ENCODE assay signal across 24 mouse cellular contexts in the genomic region with DNA sequence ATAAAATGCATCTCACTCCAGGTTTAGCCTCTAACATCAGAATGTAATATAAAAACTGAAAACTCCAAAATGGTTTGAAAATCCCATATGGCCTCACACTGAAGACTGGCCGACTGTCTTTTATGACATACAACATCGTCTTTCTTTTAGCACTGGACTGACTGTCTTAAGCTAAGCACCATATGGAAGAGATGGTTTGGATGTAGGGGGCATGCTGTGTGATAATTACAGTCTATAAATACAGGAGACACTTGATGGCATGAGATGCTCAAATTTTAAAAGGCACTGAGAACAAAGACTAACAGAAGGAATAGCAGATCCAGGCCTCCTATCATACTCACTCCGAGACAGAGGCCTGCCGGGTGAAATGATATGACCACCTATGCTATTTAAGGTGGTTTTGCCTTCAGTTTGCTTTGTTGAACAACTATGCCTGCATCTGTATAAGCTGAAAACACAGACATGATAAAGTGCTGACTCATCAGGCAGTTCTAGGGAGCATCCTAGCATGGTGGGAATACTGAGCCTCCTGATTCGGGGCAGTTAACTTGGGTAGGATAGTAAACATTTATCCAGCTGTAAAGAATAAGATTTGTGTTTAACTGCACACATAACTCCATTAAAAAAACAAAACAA. TPM values are rescaled to one million over a fixed set of nuclear protein-coding genes. Genes with fewer than 3 reads are reported as not detected.
DNase-seq lines count a peak whose midpoint lies in the region; ATAC-seq and TF ChIP-seq lines count a peak whose summit lies in the region.
"Had no signal": no experiment of that assay in that cellular context is flagged by ENCODE, and none has a peak within 500 bp of the region (broad histone marks: within the 10 kb centered on the region; RNA-seq: fewer than 3 reads in every experiment).

No protein-coding gene starts in this region.

- no peak for DNase-seq in kidney, postnatal 10 days
- peak; percentile 3 for DNase-seq in thymus, postnatal 0 days (ENCODE audit: low spot score)
- DNase-seq in thymus, postnatal 36 days, result no peak
- peak; percentile 33 for DNase-seq in Muller cell, postnatal 12 days (ENCODE audit: inconsistent ontology term)
- DNase-seq in hindbrain, postnatal 0 days (ENCODE audit: low spot score), result no peak
- no peak for DNase-seq in T-cell, adult 2 months (ENCODE audit: low spot score)
- DNase-seq: adrenal gland, postnatal 10 days; cerebellum, adult 11 months; cerebellum, postnatal 10 days; gastrocnemius, postnatal 10 days; heart, postnatal 10 days; kidney, adult 18-20 months; lung, adult 18-20 months; midbrain, embryonic 14.5 days had no signal

- no peak overlapping the region for H3K4me2 ChIP-seq in kidney, embryonic 16.5 days (replicated peaks; ENCODE audit: low read depth, low read length)
- H3K4me2 ChIP-seq in hindbrain, postnatal 0 days (ENCODE audit: low read depth, low read length), result no peak overlapping the region
- H3K4me2 ChIP-seq: embryonic facial prominence, embryonic 13.5 days; heart, embryonic 13.5 days; hindbrain, embryonic 15.5 days; kidney, embryonic 15.5 days; limb, embryonic 13.5 days; liver, embryonic 12.5 days had no signal

- 0 out of 2 replicates have a peak, but pooled peaks have one; percentile 0 for ATAC-seq in kidney, embryonic 16.5 days (ENCODE audit: low FRiP score, low TSS enrichment)
- no peak for ATAC-seq in hindbrain, postnatal 0 days
- ATAC-seq: forebrain, embryonic 16.5 days; liver, embryonic 12.5 days; lung, postnatal 0 days had no signal

- no peaks in the 10 kb centered on the region for H3K9me3 ChIP-seq in kidney, embryonic 16.5 days (ENCODE audit: low read length)
- H3K9me3 ChIP-seq in hindbrain, postnatal 0 days (ENCODE audit: low read length), result no peaks in the 10 kb centered on the region
- H3K9me3 ChIP-seq: embryonic facial prominence, embryonic 13.5 days; forebrain, embryonic 10.5 days; heart, embryonic 13.5 days; hindbrain, embryonic 15.5 days; kidney, embryonic 15.5 days; limb, embryonic 13.5 days; liver, embryonic 12.5 days had no signal

- H3K9ac ChIP-seq in kidney, embryonic 16.5 days (replicated peaks; ENCODE audit: low read length), result no peak overlapping the region
- no peak overlapping the region for H3K9ac ChIP-seq in hindbrain, postnatal 0 days (replicated peaks; ENCODE audit: low read length)
- H3K9ac ChIP-seq: embryonic facial prominence, embryonic 13.5 days; heart, embryonic 13.5 days; hindbrain, embryonic 15.5 days; kidney, embryonic 15.5 days; limb, embryonic 13.5 days; liver, embryonic 12.5 days had no signal

- no peak for TF ChIP-seq CTCF in hindbrain, postnatal 0 days (IDR thresholded peaks at IDR 0.05; ENCODE audit: low read depth)

- peaks cover 30% of the 10 kb centered on the region for H3K4me1 ChIP-seq in kidney, embryonic 16.5 days (ENCODE audit: insufficient read depth, low read length)
- no peaks in the 10 kb centered on the region for H3K4me1 ChIP-seq in hindbrain, postnatal 0 days (ENCODE audit: insufficient read depth, low read length)

- no peaks in the 10 kb centered on the region for H3K27me3 ChIP-seq in kidney, embryonic 16.5 days (ENCODE audit: insufficient read depth, low read length)
- no peaks in the 10 kb centered on the region for H3K27me3 ChIP-seq in hindbrain, postnatal 0 days (ENCODE audit: insufficient read depth, low read length)
- H3K27me3 ChIP-seq: embryonic facial prominence, embryonic 13.5 days; heart, embryonic 13.5 days; hindbrain, embryonic 15.5 days; kidney, embryonic 15.5 days; limb, embryonic 13.5 days; liver, embryonic 12.5 days had no signal

- H3K27ac ChIP-seq in kidney, embryonic 16.5 days (ENCODE audit: low read length), result no peak overlapping the region
- no peak overlapping the region for H3K27ac ChIP-seq in hindbrain, postnatal 0 days
- H3K27ac ChIP-seq: embryonic facial prominence, embryonic 13.5 days; heart, embryonic 13.5 days; hindbrain, embryonic 15.5 days; kidney, embryonic 15.5 days; limb, embryonic 13.5 days; liver, embryonic 12.5 days had no signal

- no peak overlapping the region for H3K4me3 ChIP-seq in kidney, embryonic 16.5 days (ENCODE audit: low read length)
- no peak overlapping the region for H3K4me3 ChIP-seq in hindbrain, postnatal 0 days (ENCODE audit: low read length)
- H3K4me3 ChIP-seq: embryonic facial prominence, embryonic 13.5 days; forebrain, embryonic 10.5 days; heart, embryonic 13.5 days; hindbrain, embryonic 15.5 days; kidney, embryonic 15.5 days; limb, embryonic 13.5 days; liver, embryonic 12.5 days had no signal

- WGBS in kidney, embryonic 16.5 days, result 74% methylated on average over 5 of the region's 5 CpGs
- WGBS in hindbrain, postnatal 0 days, result 87% methylated on average over 5 of the region's 5 CpGs

- H3K36me3 ChIP-seq in kidney, embryonic 16.5 days (ENCODE audit: insufficient read depth, low read length), result no peaks in the 10 kb centered on the region
- no peaks in the 10 kb centered on the region for H3K36me3 ChIP-seq in hindbrain, postnatal 0 days (ENCODE audit: insufficient read depth, low read length)
- H3K36me3 ChIP-seq: kidney, embryonic 15.5 days; limb, embryonic 13.5 days; liver, embryonic 12.5 days had no signal

RNA-seq across cellular contexts. Expression of a gene that starts 38.9 kb away (rescaled TPM):
- 50.5 and 54.7 TPM in 2 replicates for polyA plus RNA-seq in kidney, embryonic 16.5 days (2015; fragmentation: Nextera tagmentation; extraction: Ambion mirVana)
- polyA plus RNA-seq in thymus, postnatal 0 days (2015; fragmentation: Nextera tagmentation; extraction: Ambion mirVana), result 185 TPM in 2 replicates
- 86.9 and 95.4 TPM in 2 replicates for total RNA-seq in hindbrain, postnatal 0 days (2014; rRNA removed)
- 126 and 131 TPM in 2 replicates for polyA plus RNA-seq in hindbrain, postnatal 0 days (2015; fragmentation: Nextera tagmentation; extraction: Ambion mirVana)

Comparison
In these comparisons a context has a peak if more than half of its experiments do, and no peak if none do; other contexts are left out.
1. DNase-seq: peak in thymus, postnatal 0 days (single experiment) and Muller cell, postnatal 12 days (single experiment); none in kidney, postnatal 10 days (single experiment), thymus, postnatal 36 days (0 of 2), hindbrain, postnatal 0 days (single experiment) and T-cell, adult 2 months (single experiment).